Mouse (Mus musculus) limb, embryonic 14.5 days (tissue): ENCODE results near the gene 4930518I15Rik. TPM values are rescaled to one million over a fixed set of nuclear protein-coding genes. Genes with fewer than 3 reads are reported as not detected.
"Not testable (repeated sequence)": the region's sequence is repeated elsewhere in the genome, so short reads cannot be mapped to it uniquely, and the experiment has no call there.

ENCODE experiments used
- ATAC-seq: fragments of 200-750 bp; cut with Nextera tagmentation; 2 replicates; pipeline ENCODE4 v1.8.0; 2017; ENCODE audit warnings: low read depth, moderate number of reproducible peaks, moderate TSS enrichment; ENCODE audit not compliant: low FRiP score
- DNase-seq: peaks from one replicate; pipeline ENCODE4 v3.0.0-alpha.2; 2015; ENCODE audit warnings: low spot score
- H3K27ac ChIP-seq: fragments of 300-500 bp; sonication (generic); replicated peaks from 2 replicates; pipeline ENCODE4 v1.5.1; 2014; ENCODE audit warnings: low read depth, mild to moderate bottlenecking, low read length, moderate library complexity, mixed read lengths
- H3K27me3 ChIP-seq: fragments of 300-500 bp; sonication (generic); 2 replicates; pipeline ENCODE4 v1.6.1; 2014; ENCODE audit warnings: low read length, mixed read lengths; ENCODE audit not compliant: control insufficient read depth, insufficient read depth
- H3K36me3 ChIP-seq: fragments of 300-500 bp; sonication (generic); 2 replicates; pipeline ENCODE4 v1.6.1; 2014; ENCODE audit warnings: mild to moderate bottlenecking, low read length, moderate library complexity, mixed read lengths; ENCODE audit not compliant: control insufficient read depth, insufficient read depth
- H3K4me1 ChIP-seq: fragments of 300-500 bp; sonication (generic); 2 replicates; pipeline ENCODE4 v1.6.1; 2014; ENCODE audit warnings: antibody characterized with exemption, low read length, mixed read lengths; ENCODE audit not compliant: control insufficient read depth, insufficient read depth
- H3K4me2 ChIP-seq: fragments of 300-500 bp; sonication (generic); replicated peaks from 2 replicates; pipeline ENCODE4 v1.6.1; 2014; ENCODE audit warnings: low read depth, mild to moderate bottlenecking, low read length, moderate library complexity; ENCODE audit not compliant: severe bottlenecking
- H3K4me3 ChIP-seq: fragments of 300-500 bp; sonication (generic); replicated peaks from 2 replicates; pipeline ENCODE4 v1.5.1; 2014; ENCODE audit warnings: low read length
- H3K9ac ChIP-seq: fragments of 300-500 bp; sonication (generic); 2 replicates; pipeline ENCODE4 v1.6.1; 2014; ENCODE audit warnings: mild to moderate bottlenecking, low read depth, low read length, moderate library complexity; ENCODE audit not compliant: severe bottlenecking
- H3K9me3 ChIP-seq: fragments of 300-500 bp; sonication (generic); 2 replicates; pipeline ENCODE4 v1.6.1; 2016; ENCODE audit warnings: low read length; ENCODE audit not compliant: control insufficient read depth
- POLR2A ChIP-seq: fragments of 200-500 bp; IDR thresholded peaks from 2 replicates; pipeline ENCODE4 v1.8.0; 2012; ENCODE audit warnings: inconsistent platforms, mild to moderate bottlenecking, moderate library complexity, borderline replicate concordance; ENCODE audit not compliant: insufficient read depth, insufficient read length; ENCODE audit errors: extremely low read depth
- WGBS: fragments of 180-500 bp; shearing (Covaris S2); extraction: QIAGEN DNeasy Blood & Tissue Kit; methylation state at CpG from one replicate; pipeline ENCODE4 v1.1.7; 2014; 5-methylcytosine and 5-hydroxymethylcytosine counted together
- polyA plus RNA-seq, 2 experiments: library from polyadenylated mRNA; depleted of rRNA in 1 of 2; stranded (reverse) in 1 of 2; unstranded in 1 of 2; fragments of >200 nt; fragmentation: Nextera tagmentation in 1 of 2; extraction: Ambion mirVana in 1 of 2; gene quantifications; 2 replicates each; pipeline versions ENCODE4 v1.2.1 to v1.2.3; 2012 to 2014

Gene 4930518I15Rik
- polyA plus RNA-seq, 2 experiments: 3.2 to 5.2 TPM

DNA sequence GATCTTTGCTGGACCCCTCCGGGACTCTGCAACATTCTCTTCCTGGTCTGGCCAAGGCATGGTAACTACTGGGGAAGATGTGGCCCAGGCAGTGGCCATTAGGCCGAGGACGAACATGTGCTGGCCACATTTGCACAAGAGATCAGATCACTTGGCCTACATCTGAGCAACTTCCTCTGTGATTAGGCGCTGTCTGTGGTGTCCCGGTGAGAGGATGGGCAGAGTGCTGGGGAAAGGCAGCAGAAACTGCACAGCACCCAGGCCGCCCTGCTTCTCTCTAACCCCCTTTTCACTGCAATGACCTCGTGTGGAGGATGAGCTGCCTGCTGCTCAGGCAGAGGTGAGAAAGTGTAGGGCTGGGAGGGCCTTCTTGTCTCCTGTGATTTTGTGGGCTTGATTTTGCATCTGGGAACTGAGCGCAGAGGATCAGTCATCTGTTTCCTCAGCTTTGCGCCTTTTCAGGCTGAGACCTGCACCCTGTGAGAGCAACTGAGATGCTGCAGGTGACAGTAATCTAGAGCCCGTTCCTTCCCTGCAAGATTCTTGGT, 28.4 kb upstream of the 4930518I15Rik start:
- Histone ChIP-seq H3K9me3 (no peaks in the 10 kb centered on the region), H3K27ac (no peak overlapping the region), H3K36me3 (no peaks in the 10 kb centered on the region), H3K9ac (no peak overlapping the region), H3K4me1 (no peaks in the 10 kb centered on the region), H3K27me3 (no peaks in the 10 kb centered on the region), H3K4me3 (no peak overlapping the region), H3K4me2 (no peak overlapping the region)
- no peak for TF ChIP-seq POLR2A
- WGBS: 68% methylated on average over 10 of the region's 10 CpGs
- ATAC-seq: no peak
- no peak for DNase-seq

DNA sequence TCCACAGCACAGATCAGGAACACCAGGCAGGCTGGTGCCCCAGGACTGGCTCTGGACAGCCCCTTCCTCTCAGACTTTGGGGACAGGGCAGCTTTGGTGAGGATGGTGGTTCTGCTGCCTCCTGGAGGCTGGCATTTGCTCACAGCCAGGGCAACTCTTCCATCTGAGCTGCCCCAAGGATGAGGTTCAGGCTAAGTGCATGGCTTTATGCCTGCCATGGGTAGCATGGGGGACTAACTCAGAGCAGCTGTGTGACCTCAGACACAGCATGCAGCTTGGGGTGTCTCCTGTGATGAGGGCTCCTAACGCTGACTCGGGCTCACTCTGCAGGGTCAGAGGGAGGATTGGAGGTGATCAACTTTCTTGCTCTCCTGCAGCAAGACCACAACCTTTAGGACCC, 27.9 kb upstream of the 4930518I15Rik start:
- ATAC-seq, DNase-seq, H3K27me3 ChIP-seq, H3K4me1 ChIP-seq, H3K9me3 ChIP-seq, H3K27ac ChIP-seq, H3K4me2 ChIP-seq, H3K9ac ChIP-seq, H3K36me3 ChIP-seq, H3K4me3 ChIP-seq: not testable (repeated sequence)
- WGBS: 66% methylated on average over 2 of the region's 2 CpGs

DNA sequence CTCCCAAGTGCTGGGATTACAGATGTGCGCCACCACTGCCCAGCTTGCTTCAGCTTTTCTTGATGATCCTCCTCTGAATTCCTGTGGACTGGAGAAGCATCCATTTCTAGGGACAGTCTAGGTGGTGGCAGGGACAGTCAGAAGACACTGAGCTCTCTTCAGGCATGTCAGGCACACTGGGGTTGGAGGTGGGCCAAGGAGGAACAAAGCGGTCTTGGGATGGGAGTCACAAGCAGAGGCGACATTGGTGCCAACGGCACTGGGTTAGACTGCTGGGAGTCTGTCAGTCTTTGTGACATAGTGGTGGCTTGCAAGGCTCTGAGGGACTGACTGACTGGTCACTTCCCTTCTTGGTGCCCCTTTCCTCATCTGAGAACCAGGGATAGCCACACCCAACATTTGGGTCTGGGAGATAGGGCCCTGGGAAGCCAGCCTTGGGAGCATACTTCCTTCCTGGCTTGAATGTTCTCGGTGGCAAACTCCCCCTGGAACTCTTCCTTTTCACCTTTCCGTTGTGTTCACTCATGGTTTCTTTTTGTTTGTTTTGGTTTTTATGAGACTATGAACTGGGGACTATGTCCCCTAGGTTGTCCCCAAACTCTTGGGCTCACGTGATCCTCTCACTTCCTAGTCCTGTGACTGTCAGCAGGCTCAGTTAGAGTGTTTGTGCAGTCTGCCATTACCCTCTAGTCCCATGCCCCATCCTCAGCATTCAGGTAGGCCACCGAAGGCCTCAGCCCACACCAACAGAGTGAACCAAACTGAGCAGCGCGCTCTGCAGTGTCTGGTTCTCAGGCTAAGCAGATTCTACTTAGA, 26.9 kb upstream of the 4930518I15Rik start:
- H3K36me3 ChIP-seq: no peaks in the 10 kb centered on the region
- ATAC-seq: no peak
- no peaks in the 10 kb centered on the region for H3K4me1 ChIP-seq
- H3K4me2 ChIP-seq: no peak overlapping the region
- no peak for DNase-seq
- 87% methylated on average over 10 of the region's 10 CpGs for WGBS
- TF ChIP-seq POLR2A: no peak
- no peak overlapping the region for H3K27ac ChIP-seq
- no peaks in the 10 kb centered on the region for H3K27me3 ChIP-seq
- no peaks in the 10 kb centered on the region for H3K9me3 ChIP-seq
- H3K4me3 ChIP-seq: no peak overlapping the region
- H3K9ac ChIP-seq: no peak overlapping the region

DNA sequence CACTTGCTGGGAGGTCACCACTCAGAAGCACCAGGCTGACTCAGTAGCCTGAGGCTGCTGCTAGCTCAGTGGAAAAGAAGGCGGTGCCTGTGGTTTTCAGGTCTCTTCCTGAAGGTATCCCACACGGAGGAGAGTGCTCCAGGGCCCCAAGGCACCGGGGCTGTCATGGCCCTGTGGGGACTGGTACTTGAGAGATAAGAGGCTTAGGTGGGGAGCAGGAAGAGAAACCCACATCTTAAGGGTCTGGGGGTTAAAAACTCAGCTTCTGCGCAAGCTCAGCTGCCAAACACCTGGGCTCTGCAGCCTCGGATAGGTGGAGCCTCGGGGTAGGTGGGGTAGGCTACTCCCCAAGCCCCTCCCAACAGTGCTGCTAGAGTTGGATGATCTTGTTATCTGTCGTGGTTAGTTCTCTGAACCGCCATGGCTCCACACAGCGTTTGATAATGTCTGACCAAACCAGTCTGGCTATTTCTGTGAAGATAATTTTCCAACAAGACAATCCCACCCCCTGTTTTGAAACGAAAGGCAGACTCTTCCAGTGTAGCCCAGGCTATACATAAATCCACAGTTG, 24.8 kb upstream of the 4930518I15Rik start:
- 31% methylated on average over 10 of the region's 10 CpGs for WGBS
- no peak for TF ChIP-seq POLR2A

GRCm38 (mm10) chr2:156879541-156879940, 21.8 kb upstream of the 4930518I15Rik start:
- Histone ChIP-seq H3K4me2 (no peak overlapping the region), H3K36me3 (peaks cover 10% of the 10 kb centered on the region), H3K9ac (no peak overlapping the region), H3K27ac (no peak overlapping the region), H3K4me1 (no peaks in the 10 kb centered on the region), H3K4me3 (no peak overlapping the region), H3K9me3 (no peaks in the 10 kb centered on the region), H3K27me3 (no peaks in the 10 kb centered on the region)
- TF ChIP-seq POLR2A: no peak
- WGBS: 86% methylated on average over 3 of the region's 3 CpGs
- no peak for ATAC-seq
- DNase-seq: no peak

More for the DNA sequence above, 24.8 kb upstream of the 4930518I15Rik start:
- Histone ChIP-seq H3K27ac (no peak overlapping the region), H3K9me3 (no peaks in the 10 kb centered on the region), H3K36me3 (no peaks in the 10 kb centered on the region), H3K4me2 (no peak overlapping the region), H3K4me1 (no peaks in the 10 kb centered on the region), H3K4me3 (no peak overlapping the region), H3K9ac (no peak overlapping the region), H3K27me3 (no peaks in the 10 kb centered on the region)
- ATAC-seq (no peak), DNase-seq (no peak)
